Mouse (Mus musculus) liver, embryonic 14 days (tissue): Measurements from ENCODE around the gene Ctsw. TPM values are rescaled to one million over a fixed set of nuclear protein-coding genes. Genes with fewer than 3 reads are reported as not detected.

Experiments
- polyA plus RNA-seq: library from polyadenylated mRNA; depleted of rRNA; stranded (reverse); fragments of >200 nt; gene quantifications from 2 replicates; pipeline ENCODE4 v1.2.3, GENCODE M21; 2012; rRNA removed

Ctsw gene
- polyA plus RNA-seq = 0.06 and 0.07 TPM in 2 replicates

GRCm38 (mm10) chr19:5468374-5468773, at the start of gene Ctsw:
Ctsw (minus strand) TSS chr19:5468507.

GRCm38 (mm10) chr19:5510031-5511026, 42.0 kb upstream of the Ctsw start, which contains the start of gene Snx32:
Snx32 (minus strand) TSS chr19:5510538.

GRCm38 (mm10) chr19:5503687-5504086, 35.4 kb upstream of the Ctsw start, which contains the start of gene 1700020D05Rik:
1700020D05Rik (minus strand) TSS chr19:5503787.

GRCm38 (mm10) chr19:5490313-5490897, 22.1 kb upstream of the Ctsw start, which contains the start of gene Cfl1:
Cfl1 (plus strand) TSS chr19:5490455.

GRCm38 (mm10) chr19:5487768-5488550, 19.7 kb upstream of the Ctsw start, which contains the start of gene Mus81:
Mus81 (minus strand) TSS chr19:5488402.

GRCm38 (mm10) chr19:5473720-5474119, 5.4 kb upstream of the Ctsw start, which contains the start of gene Efemp2:
Efemp2 (plus strand) TSS chr19:5473954.

GRCm38 (mm10) chr19:5460465-5460911, 7.8 kb downstream of the Ctsw start, which contains the start of gene Fibp:
Fibp (plus strand) TSS chr19:5460615.

GRCm38 (mm10) chr19:5457746-5458442, 10.4 kb downstream of the Ctsw start, which contains the start of gene Ccdc85b:
Ccdc85b (minus strand) TSS chr19:5457894.

GRCm38 (mm10) chr19:5447515-5448353, 20.6 kb downstream of the Ctsw start, which contains the start of gene Fosl1:
Fosl1 (plus strand) TSS chr19:5447547.

GRCm38 (mm10) chr19:5424782-5425741, 43.2 kb downstream of the Ctsw start, which contains the start of the genes Drap1 and AI837181:
Drap1 (minus strand) TSS chr19:5424979.
AI837181 (plus strand) TSS chr19:5425144.

Other genes starting within 250 kb of the Ctsw start
- 8.0 and 8.3 TPM in 2 replicates for gene Pacs1, start 195.4 kb downstream of the Ctsw start, polyA plus RNA-seq
- gene Sf3b2, start 173.1 kb downstream of the Ctsw start, polyA plus RNA-seq = 56.0 and 58.5 TPM in 2 replicates
- gene Gal3st3, start 170.2 kb downstream of the Ctsw start, polyA plus RNA-seq = 0.03 and 0.08 TPM in 2 replicates
- gene Catsper1, start 132.8 kb downstream of the Ctsw start, polyA plus RNA-seq = not detected in 2 replicates
- 0.11 and 0.12 TPM in 2 replicates for gene Cst6, start 118.9 kb downstream of the Ctsw start, polyA plus RNA-seq
- gene Eif1ad, start 101.8 kb downstream of the Ctsw start, polyA plus RNA-seq = 21.5 and 23.3 TPM in 2 replicates
- 133 and 148 TPM in 2 replicates for gene Banf1, start 101.3 kb downstream of the Ctsw start, polyA plus RNA-seq
- gene Sart1, start 79.8 kb downstream of the Ctsw start, polyA plus RNA-seq = 23.3 and 24.9 TPM in 2 replicates
- gene Tsga10ip, start 66.0 kb downstream of the Ctsw start, polyA plus RNA-seq = 0.01 and 0.09 TPM in 2 replicates
- gene Drap1, start 43.5 kb downstream of the Ctsw start, polyA plus RNA-seq = 68.6 and 80.7 TPM in 2 replicates
- gene AI837181, start 43.4 kb downstream of the Ctsw start, polyA plus RNA-seq = 13.6 and 16.4 TPM in 2 replicates
- 0.01 TPM in 1 of 2 replicates, not detected in the other for gene Fosl1, start 21.0 kb downstream of the Ctsw start, polyA plus RNA-seq
- gene Ccdc85b, start 10.6 kb downstream of the Ctsw start, polyA plus RNA-seq = 1.2 and 1.4 TPM in 2 replicates
- 23.0 and 23.8 TPM in 2 replicates for gene Fibp, start 7.9 kb downstream of the Ctsw start, polyA plus RNA-seq
- 10.5 and 10.6 TPM in 2 replicates for gene Efemp2, start 5.4 kb upstream of the Ctsw start, polyA plus RNA-seq
- 11.9 and 12.6 TPM in 2 replicates for gene Mus81, start 19.9 kb upstream of the Ctsw start, polyA plus RNA-seq
- 433 and 538 TPM in 2 replicates for gene Cfl1, start 21.9 kb upstream of the Ctsw start, polyA plus RNA-seq
- gene 1700020D05Rik, start 35.3 kb upstream of the Ctsw start, polyA plus RNA-seq = 0.45 and 0.81 TPM in 2 replicates
- 6.9 and 8.5 TPM in 2 replicates for gene Snx32, start 42.0 kb upstream of the Ctsw start, polyA plus RNA-seq
- 0.02 TPM in 1 of 2 replicates, not detected in the other for gene Ovol1, start 92.1 kb upstream of the Ctsw start, polyA plus RNA-seq
- gene Ap5b1, start 99.5 kb upstream of the Ctsw start, polyA plus RNA-seq = 0.88 and 1.3 TPM in 2 replicates
- gene Rnaseh2c, start 133.4 kb upstream of the Ctsw start, polyA plus RNA-seq = 77.3 and 81.5 TPM in 2 replicates
- gene Kat5, start 141.7 kb upstream of the Ctsw start, polyA plus RNA-seq = 29.8 and 30.0 TPM in 2 replicates
- 12.2 and 17.0 TPM in 2 replicates for gene Rela, start 169.0 kb upstream of the Ctsw start, polyA plus RNA-seq
- gene Sipa1, start 195.2 kb upstream of the Ctsw start, polyA plus RNA-seq = 23.2 and 25.6 TPM in 2 replicates
- gene Map3k11, start 220.2 kb upstream of the Ctsw start, polyA plus RNA-seq = 11.5 and 13.8 TPM in 2 replicates
- gene Pcnx3, start 220.4 kb upstream of the Ctsw start, polyA plus RNA-seq = 14.3 and 19.3 TPM in 2 replicates
- 0.05 TPM in 1 of 2 replicates, not detected in the other for gene Kcnk7, start 235.9 kb upstream of the Ctsw start, polyA plus RNA-seq